Mouse (Mus musculus) brain, embryonic 14.5 days (tissue): ENCODE results near the gene Gm13691. TPM values are rescaled to one million over a fixed set of nuclear protein-coding genes. Genes with fewer than 3 reads are reported as not detected.
"Not testable (repeated sequence)": the region's sequence is repeated elsewhere in the genome, so short reads cannot be mapped to it uniquely, and the experiment has no call there.

ENCODE experiments used
- DNase-seq: peaks from one replicate; pipeline ENCODE4 v3.0.0-alpha.2; 2011; ENCODE audit warnings: low read depth
- CTCF ChIP-seq: fragments of 200-500 bp; IDR thresholded peaks from 2 replicates; pipeline ENCODE4 v1.5.1; 2012; ENCODE audit warnings: inconsistent platforms, mild to moderate bottlenecking, moderate library complexity, borderline replicate concordance; ENCODE audit not compliant: insufficient read depth, insufficient read length; ENCODE audit errors: extremely low read depth
- POLR2A ChIP-seq: fragments of 200-500 bp; IDR thresholded peaks from 2 replicates; pipeline ENCODE4 v1.6.1; 2012; ENCODE audit warnings: mild to moderate bottlenecking, inconsistent platforms, borderline replicate concordance; ENCODE audit not compliant: poor library complexity, insufficient read depth, insufficient read length, severe bottlenecking; ENCODE audit errors: extremely low read depth
- polyA plus RNA-seq: library from polyadenylated mRNA; depleted of rRNA; stranded (reverse); fragments of >200 nt; gene quantifications from 2 replicates; pipeline ENCODE4 v1.2.3, GENCODE M21; 2012; rRNA removed

The Gm13691 gene
- polyA plus RNA-seq, 1 experiment, result not detected

DNA sequence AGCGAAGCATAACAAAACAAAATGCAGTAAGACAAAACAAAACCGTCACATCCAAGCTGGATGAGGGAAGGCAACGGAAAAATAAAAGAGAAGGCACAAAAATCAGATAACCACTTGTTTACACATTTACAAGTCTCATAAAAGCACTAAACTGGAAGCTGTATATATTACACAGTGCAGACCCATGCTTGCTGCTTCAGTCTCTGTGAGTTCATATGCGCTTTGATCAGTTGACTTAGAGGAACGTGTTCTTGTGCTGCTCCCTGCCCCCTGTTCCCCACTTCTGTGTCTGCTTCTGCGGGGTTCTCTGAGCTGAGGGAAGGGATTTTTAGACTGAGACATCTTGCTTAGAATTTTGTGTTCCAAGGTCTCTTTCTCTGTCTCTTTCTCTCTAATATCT, 24.2 kb downstream of the Gm13691 start:
- TF ChIP-seq POLR2A (no peak), CTCF (no peak)
- no peak for DNase-seq

DNA sequence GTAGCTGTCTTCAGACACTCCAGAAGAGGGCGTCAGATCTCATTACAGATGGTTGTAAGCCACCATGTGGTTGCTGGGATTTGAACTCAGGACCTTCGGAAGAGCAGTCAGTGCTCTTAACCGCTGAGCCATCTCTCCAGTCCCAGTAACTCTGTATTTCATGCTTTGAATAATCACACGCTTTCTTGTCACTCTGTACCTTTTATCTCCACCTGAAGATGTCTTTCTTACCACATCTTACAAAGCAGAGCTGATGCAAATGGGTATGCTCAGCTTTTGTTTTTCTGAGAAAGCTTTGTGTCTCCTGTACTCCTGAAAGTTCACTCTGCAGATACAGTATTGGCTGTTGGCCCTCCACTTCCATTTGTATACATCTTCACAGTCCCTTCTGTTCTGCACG, 25.9 kb downstream of the Gm13691 start:
- not testable (repeated sequence) for DNase-seq

DNA sequence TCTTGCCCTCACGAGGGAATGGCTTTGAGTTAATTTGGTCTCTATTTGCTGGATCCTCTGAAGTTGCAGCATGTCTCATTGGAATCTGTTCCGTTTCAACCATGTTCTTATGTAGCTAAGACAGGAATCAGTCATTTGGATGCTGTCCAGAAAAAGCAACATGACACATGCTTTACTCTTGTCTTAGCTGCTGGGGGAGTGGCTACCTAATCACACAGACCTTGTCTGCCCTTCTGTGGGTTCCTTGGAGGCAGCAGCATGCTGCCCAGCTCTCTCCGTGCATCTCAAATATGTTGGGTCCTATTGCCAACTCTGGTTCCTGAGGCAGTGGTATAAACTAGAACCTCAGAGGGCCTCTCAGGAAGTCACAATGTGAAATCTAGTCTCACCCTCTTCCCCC, 28.0 kb downstream of the Gm13691 start:
- TF ChIP-seq POLR2A (no peak), CTCF (no peak)
- no peak for DNase-seq

DNA sequence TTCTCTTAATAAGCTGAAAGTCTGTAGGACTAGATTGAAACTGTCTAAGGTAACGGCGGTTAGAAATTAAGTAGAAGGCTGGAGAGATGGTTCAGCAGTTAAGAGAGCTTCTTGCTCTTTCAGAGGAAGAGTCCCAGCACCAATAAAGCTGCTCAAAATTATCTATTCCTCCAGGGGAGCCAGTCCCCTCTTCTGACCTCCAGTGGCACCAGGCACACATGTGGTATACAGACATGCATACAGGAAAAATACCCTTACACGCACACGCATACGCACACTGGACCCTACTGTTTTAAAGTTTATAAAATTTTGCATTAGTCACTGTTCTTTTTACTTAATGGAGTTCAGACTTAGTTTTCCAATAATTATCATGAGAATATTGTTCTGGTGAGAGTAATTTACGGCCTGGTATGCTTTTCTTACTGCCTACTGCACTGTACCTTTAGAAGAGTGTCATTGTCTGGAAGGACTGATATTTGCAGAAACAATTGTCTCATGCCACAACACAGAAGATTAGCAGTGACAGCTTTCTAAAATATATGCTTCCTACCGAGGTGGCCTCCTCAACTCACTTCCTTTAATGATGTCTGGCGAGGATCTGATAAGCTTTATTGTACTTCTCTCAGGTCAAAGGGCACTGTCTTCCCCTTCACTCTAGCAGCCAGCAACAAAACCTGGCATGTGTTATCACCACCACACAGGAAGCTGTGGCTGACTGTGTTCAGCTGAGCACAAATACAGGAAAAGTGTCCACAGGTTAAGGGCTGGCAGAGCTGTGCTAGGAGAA, 29.4 kb downstream of the Gm13691 start:
- no peak for TF ChIP-seq CTCF
- no peak for TF ChIP-seq POLR2A
- no peak for DNase-seq

DNA sequence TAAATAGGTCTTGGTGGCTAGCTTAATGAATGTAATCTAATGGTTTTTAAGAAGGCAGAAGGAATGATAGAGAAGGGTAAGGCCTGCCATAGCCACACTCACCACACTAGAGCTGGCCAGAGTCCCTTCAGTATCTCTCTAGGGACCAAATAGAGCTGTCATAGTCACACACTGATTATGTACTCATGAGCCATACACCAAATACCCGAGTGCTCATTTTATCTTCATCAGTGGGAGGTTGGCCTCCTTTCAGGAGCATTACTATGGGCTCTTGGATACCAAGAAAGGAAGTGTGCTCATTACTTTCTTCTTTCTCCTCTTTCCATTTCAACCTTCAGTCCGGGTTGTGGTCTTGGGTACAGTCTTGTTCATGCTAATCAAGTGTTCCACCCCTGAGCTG, 31.6 kb downstream of the Gm13691 start:
- DNase-seq, result no peak

DNA sequence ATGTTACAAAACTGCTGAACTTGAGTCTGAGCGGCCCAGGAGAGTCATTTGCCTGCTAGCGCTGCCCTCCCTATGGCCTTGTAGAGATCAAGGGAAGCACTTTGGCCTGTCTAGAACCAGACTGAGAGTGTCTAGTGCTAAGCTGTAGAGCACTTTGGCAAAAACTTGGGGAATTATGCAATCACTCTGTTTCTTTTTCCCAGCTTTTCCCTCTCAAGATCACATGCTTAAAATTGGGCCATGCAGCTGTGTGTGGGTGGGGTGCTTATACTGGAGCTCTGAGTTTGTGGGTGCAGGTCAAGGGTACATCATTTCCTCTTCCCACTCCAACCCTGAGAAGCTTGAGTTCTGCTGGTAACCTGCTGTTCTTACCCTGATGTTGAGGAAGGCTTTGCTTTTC, 32.6 kb downstream of the Gm13691 start:
- DNase-seq, result no peak
- TF ChIP-seq POLR2A, result no peak
- no peak for TF ChIP-seq CTCF

More for the DNA sequence above, 31.6 kb downstream of the Gm13691 start:
- TF ChIP-seq CTCF, result no peak
- TF ChIP-seq POLR2A, result no peak

DNA sequence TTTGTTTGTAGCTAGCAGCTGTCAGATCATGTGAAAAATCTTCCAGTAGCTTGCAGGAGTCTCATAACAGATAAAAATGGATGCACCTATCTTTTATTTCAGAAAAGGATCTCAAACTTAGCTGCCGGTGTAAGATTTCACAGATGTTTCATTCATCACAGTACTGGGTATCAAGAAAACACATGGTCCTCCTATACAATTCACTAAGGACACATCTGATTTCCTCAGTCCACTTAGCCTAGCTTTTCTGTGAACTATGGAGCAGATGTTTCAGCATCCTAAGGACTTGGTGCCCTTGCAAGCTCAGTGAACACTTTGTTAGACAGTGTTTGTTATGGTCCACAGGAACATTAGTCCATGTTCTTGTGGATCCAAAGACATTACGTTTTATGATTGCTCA, 33.0 kb downstream of the Gm13691 start:
- no peak for DNase-seq
- TF ChIP-seq CTCF (no peak), POLR2A (no peak)

DNA sequence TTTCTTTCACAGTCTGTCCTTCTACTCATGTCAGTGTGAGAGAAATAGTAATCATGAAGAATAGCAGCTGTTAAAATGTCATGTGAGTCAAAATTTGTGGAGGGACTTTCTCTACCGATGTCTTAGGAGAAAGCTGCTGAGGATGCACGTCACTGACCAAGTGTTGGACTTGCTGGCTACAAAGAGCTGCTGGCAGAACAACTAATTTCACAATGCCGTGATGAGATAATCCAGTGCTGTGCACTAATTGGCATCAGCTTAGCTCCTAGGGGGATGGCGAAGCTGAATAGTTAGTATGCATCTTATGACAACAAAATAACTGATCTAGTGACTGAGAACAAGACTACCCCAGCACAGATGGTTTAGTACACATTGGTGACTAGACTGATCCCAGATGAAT, 34.9 kb downstream of the Gm13691 start:
- TF ChIP-seq CTCF (no peak), POLR2A (no peak)
- DNase-seq, result peak; percentile 55

DNA sequence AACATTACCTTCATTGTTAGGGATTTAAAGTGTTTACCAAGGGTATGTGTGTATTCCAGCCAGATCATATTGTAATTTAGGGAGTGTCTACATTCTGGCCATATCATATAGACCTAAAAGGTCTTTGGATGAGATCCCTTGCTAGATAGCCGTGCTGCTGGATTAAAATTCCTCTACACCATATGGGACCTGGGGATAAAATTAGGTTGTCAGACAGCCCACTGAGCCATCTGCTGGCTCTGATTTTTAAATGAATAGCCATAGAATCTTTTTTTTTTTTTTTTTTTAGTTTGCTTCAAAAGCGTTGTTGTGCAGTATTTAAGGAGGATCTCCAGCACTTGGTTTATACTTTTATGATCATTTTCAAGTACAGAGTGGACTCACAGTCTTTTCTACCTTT, 42.2 kb downstream of the Gm13691 start:
- TF ChIP-seq CTCF, result no peak
- TF ChIP-seq POLR2A, result no peak
- no peak for DNase-seq

DNA sequence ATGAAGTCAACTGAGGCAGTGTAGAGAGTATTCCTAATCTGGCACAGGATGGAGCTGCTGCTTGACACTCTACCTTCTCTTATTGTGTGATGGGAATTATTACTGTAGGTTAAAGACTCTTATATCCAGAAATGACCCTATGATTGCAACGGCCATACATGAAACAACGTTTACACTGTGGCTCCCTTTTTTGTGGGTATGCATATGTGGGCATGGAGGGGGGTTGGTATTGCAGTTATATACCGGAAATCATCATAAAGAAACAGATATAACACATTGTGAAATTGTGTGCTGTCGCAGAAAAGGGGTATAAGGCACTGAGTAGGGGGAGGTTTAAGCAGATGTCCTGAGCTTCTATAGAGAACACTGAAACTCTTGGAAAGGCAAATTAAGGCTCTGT, 45.6 kb downstream of the Gm13691 start:
- TF ChIP-seq POLR2A (no peak), CTCF (no peak)
- no peak for DNase-seq

DNA sequence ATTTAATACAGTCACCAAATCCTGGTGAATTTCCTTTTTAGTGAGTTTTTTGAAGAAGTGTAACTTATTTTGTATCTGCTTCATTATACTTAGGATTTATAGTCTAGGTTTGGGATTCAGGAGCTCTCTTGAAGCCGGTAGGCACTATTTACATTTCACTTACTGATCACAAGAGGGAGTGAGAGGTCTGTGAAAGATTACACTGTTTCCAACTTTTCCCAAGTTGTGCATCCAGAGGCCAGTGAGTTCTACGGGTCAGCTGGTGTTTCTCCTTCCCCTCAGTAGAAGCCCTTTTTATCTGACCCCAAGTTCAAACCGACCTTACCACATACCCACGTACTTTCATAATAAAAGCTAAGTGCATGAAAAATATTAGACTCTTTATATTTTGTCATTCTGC, 47.0 kb downstream of the Gm13691 start:
- DNase-seq, result peak; percentile 44
- TF ChIP-seq POLR2A (no peak), CTCF (peak; percentile 22; the same call in 1 of the 2 replicates)

DNA sequence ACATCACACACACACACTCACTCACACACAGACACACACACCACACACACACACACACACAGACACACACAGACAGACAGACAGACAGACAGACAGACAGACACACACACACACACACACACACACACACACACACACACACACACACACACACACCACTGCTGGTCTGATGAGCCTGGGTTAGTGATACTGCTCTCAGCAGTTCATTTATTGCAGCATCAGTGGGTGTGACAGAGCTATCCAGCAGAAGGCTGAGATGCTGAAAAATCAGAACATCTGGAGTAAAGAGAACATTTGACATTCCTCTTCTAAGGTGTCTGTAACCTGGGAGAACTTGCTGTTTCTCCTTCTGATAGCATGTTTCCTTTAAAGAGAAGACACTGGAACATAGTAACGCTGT, 47.6 kb downstream of the Gm13691 start:
- not testable (repeated sequence) for DNase-seq

DNA sequence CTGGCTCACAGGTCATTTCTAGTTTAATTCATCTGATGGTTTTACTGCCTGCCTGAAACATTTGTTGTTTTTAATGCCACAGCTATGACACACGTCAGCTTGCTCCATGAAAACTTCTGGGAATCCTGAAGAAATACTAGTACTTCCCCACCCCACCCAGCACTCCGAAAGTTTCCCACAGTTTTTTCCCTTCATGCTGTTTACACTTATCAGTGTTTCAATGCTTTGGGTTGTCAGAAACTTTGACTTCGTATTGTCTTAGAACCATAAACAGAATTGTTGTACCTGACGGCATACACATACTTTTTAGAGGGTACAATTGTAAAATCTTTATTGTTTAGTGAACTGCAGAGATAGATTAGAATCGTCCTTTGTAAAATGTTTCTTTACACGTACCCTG, 48.9 kb downstream of the Gm13691 start:
- TF ChIP-seq POLR2A (no peak), CTCF (no peak)
- DNase-seq, result no peak

Other genes with a start within 250 kb of the Gm13691 start
- 37.4 and 49.8 TPM in 2 replicates for gene Fam171b, start 177.9 kb upstream of the Gm13691 start, polyA plus RNA-seq
- gene Zswim2, start 49.3 kb upstream of the Gm13691 start, polyA plus RNA-seq, result not detected in 2 replicates
- gene Gm13698, start 34.9 kb upstream of the Gm13691 start, polyA plus RNA-seq, result not detected in 2 replicates
- not detected in 2 replicates for gene Gm13693, start 29.1 kb upstream of the Gm13691 start, polyA plus RNA-seq
- not detected in 2 replicates for gene Gm13695, start 23.2 kb upstream of the Gm13691 start, polyA plus RNA-seq
- gene Gm13696, start 17.4 kb upstream of the Gm13691 start, polyA plus RNA-seq, result not detected in 2 replicates
- gene Gm13694, start 11.6 kb upstream of the Gm13691 start, polyA plus RNA-seq, result not detected in 2 replicates
- gene Gm13697, start 5.8 kb upstream of the Gm13691 start, polyA plus RNA-seq, result not detected in 2 replicates